Comparison of ENCODE assay signal across 8 mouse cellular contexts in the genomic region with DNA sequence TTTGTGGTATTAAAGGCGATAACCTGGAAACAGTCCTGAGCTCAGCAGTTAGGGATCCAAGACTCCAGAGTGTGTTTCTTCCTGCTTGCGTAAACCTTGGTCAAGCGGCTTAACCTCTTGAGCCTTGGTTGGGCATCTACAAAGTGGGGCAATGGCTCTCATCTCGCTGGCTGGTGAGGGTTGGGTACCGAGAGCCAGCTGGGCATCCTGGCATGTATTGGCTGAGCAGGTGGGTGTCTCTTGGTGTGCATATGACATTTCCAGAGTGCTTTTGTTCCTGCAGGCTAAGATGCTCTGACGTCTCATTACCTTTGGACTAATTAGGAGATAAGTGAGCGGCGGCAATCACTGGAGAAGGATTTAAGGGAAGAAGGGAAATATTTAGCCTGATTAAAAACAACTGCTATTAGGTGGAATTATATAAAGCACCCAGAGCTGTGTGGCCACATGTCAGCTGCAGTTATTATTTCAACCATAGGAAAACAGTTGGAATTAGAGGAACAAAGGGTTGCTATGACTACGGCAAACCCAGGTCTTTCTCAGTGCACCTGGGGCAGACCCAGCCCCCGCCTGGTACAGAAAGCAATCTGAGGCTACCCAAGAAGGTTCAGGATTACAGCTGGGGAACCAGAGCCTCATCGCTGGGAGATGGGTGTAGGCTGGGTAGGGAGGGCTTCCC. TPM values are rescaled to one million over a fixed set of nuclear protein-coding genes. Genes with fewer than 3 reads are reported as not detected.
DNase-seq lines count a peak whose midpoint lies in the region; ATAC-seq lines count a peak whose summit lies in the region.

No protein-coding gene starts in this region.

- ATAC-seq in intestine, embryonic 15.5 days, result no peak

- peak overlapping the region; percentile 22; the same call in 1 of the 2 replicates for H3K27ac ChIP-seq in intestine, embryonic 15.5 days

- no peak overlapping the region for H3K9ac ChIP-seq in intestine, embryonic 15.5 days

- no peak overlapping the region for H3K4me2 ChIP-seq in intestine, embryonic 15.5 days (replicated peaks)

- peaks cover 45% of the 10 kb centered on the region for H3K4me1 ChIP-seq in intestine, embryonic 15.5 days (replicated peaks)

- H3K4me3 ChIP-seq in intestine, embryonic 15.5 days (replicated peaks), result no peak overlapping the region

- 87% methylated on average over 11 of the region's 11 CpGs for WGBS in intestine, embryonic 15.5 days

- H3K27me3 ChIP-seq in intestine, embryonic 15.5 days (replicated peaks), result no peaks in the 10 kb centered on the region

- H3K9me3 ChIP-seq in intestine, embryonic 15.5 days, result no peaks in the 10 kb centered on the region

- peaks cover 12% of the 10 kb centered on the region for H3K36me3 ChIP-seq in intestine, embryonic 15.5 days

- peak; percentile 47 to 51 for DNase-seq in cerebellum, postnatal 25 days
- DNase-seq in cerebellum, adult 9-10 months, result no peak
- peak; percentile 66 for DNase-seq in retina, postnatal 1 day
- DNase-seq in retina, embryonic 14.5 days (ENCODE audit: low spot score), result no peak
- no peak for DNase-seq in adipocyte (ENCODE audit: low spot score)
- DNase-seq in layer of hippocampus, adult 9-11 months, result no peak
- DNase-seq in urinary bladder, postnatal 25 days (ENCODE audit: low spot score), result no peak

RNA-seq across cellular contexts. Expression of gene Slc6a6, which starts 24.2 kb away (rescaled TPM):
- 78.0 and 87.9 TPM in 2 replicates for polyA plus RNA-seq in intestine, embryonic 15.5 days (2015; fragmentation: Nextera tagmentation; extraction: Ambion mirVana)

Comparison
In these comparisons a context has a peak if more than half of its experiments do, and no peak if none do; other contexts are left out.
1. DNase-seq: peak in cerebellum, postnatal 25 days (2 of 2) and retina, postnatal 1 day (single experiment); none in cerebellum, adult 9-10 months (single experiment), retina, embryonic 14.5 days (single experiment), adipocyte (single experiment), layer of hippocampus, adult 9-11 months (single experiment) and urinary bladder, postnatal 25 days (single experiment).